Mouse (Mus musculus) stomach, postnatal 0 days (tissue): ENCODE data around the gene Drc3. TPM values are rescaled to one million over a fixed set of nuclear protein-coding genes. Genes with fewer than 3 reads are reported as not detected.
"Not testable (repeated sequence)": the region's sequence is repeated elsewhere in the genome, so short reads cannot be mapped to it uniquely, and the experiment has no call there.

Source experiments
- ATAC-seq: fragments of 200-750 bp; cut with Nextera tagmentation; 2 replicates; pipeline ENCODE4 v1.8.0; 2017; ENCODE audit not compliant: low FRiP score, low TSS enrichment
- DNase-seq: peaks from one replicate; pipeline ENCODE4 v3.0.0-alpha.2; 2016; ENCODE audit warnings: low spot score
- H3K27ac ChIP-seq: fragments of 300-500 bp; sonication (generic); replicated peaks from 2 replicates; pipeline ENCODE4 v1.5.1; 2014; ENCODE audit warnings: mild to moderate bottlenecking, control low read depth
- H3K27me3 ChIP-seq: fragments of 300-500 bp; sonication (generic); 2 replicates; pipeline ENCODE4 v1.6.1; 2014; ENCODE audit warnings: low read length; ENCODE audit not compliant: control insufficient read depth, insufficient read depth
- H3K36me3 ChIP-seq: fragments of 300-500 bp; sonication (generic); 2 replicates; pipeline ENCODE4 v1.6.1; 2014; ENCODE audit warnings: low read length, mixed read lengths; ENCODE audit not compliant: control insufficient read depth, insufficient read depth
- H3K4me1 ChIP-seq: fragments of 300-500 bp; sonication (generic); replicated peaks from 2 replicates; pipeline ENCODE4 v1.6.1; 2014; ENCODE audit warnings: antibody characterized with exemption; ENCODE audit not compliant: control insufficient read depth, insufficient read depth
- H3K4me2 ChIP-seq: fragments of 300-500 bp; sonication (generic); replicated peaks from 2 replicates; pipeline ENCODE4 v1.6.1; 2014; ENCODE audit warnings: low read depth, mild to moderate bottlenecking, control low read depth, moderate library complexity
- H3K4me3 ChIP-seq: fragments of 300-500 bp; sonication (generic); 2 replicates; pipeline ENCODE4 v1.5.1; 2014; ENCODE audit warnings: low read depth, low read length, control low read depth
- H3K9ac ChIP-seq: fragments of 300-500 bp; sonication (generic); 2 replicates; pipeline ENCODE4 v1.6.1; 2014; ENCODE audit warnings: mild to moderate bottlenecking, low read length, control low read depth, mixed read lengths
- H3K9me3 ChIP-seq: fragments of 300-500 bp; sonication (generic); 2 replicates; pipeline ENCODE4 v1.6.1; 2016; ENCODE audit warnings: low read length; ENCODE audit not compliant: control insufficient read depth
- CTCF ChIP-seq: IDR thresholded peaks from 2 replicates; pipeline ENCODE4 v1.5.1; 2016; ENCODE audit warnings: antibody characterized with exemption, low read depth, mild to moderate bottlenecking, moderate library complexity
- EP300 ChIP-seq: optimal IDR thresholded peaks from 2 replicates; pipeline ENCODE3; 2016; ENCODE audit warnings: antibody characterized with exemption
- WGBS: fragments of 180-500 bp; shearing (Covaris S2); extraction: QIAGEN DNeasy Blood & Tissue Kit; methylation state at CpG from one replicate; pipeline ENCODE4 v1.1.7; 2014; 5-methylcytosine and 5-hydroxymethylcytosine counted together
- polyA plus RNA-seq: library from polyadenylated mRNA; unstranded; fragments of >200 nt; fragmentation: Nextera tagmentation; extraction: Ambion mirVana; gene quantifications from 2 replicates; pipeline ENCODE4 v1.2.1, GENCODE M21; 2015

Gene Drc3
- polyA plus RNA-seq, 1 experiment from 2014 or later: 0.93 TPM

DNA sequence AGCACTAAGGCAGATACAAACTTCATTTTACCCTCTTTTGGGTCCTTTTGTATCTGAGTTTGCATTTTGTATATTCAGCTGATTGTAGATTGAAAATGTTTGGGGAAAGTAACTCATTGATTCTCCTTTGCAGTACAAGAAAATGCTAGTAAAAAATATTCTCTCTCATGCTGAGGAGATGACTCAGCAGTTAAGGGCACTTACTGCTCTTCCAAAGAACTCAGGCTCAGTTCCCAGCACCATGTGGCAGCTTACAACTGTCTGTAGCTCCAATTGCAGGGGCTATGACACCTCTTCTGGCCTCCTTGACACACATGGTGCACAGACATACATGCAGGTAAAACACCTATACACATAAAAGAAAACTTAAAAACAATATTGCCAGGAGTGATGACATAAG, 80.4 kb downstream of the Drc3 start:
- Histone ChIP-seq H3K27ac (no peak overlapping the region), H3K9ac (no peak overlapping the region), H3K36me3 (peaks cover 18% of the 10 kb centered on the region), H3K27me3 (no peaks in the 10 kb centered on the region), H3K9me3 (no peaks in the 10 kb centered on the region), H3K4me2 (no peak overlapping the region), H3K4me1 (no peaks in the 10 kb centered on the region), H3K4me3 (no peak overlapping the region)
- no peak for ATAC-seq
- no peak for DNase-seq
- TF ChIP-seq EP300 (no peak), CTCF (no peak)

GRCm38 (mm10) chr11:60435133-60435532, 82.0 kb downstream of the Drc3 start:
- H3K27ac ChIP-seq: no peak overlapping the region
- H3K4me3 ChIP-seq: no peak overlapping the region
- H3K4me1 ChIP-seq: no peaks in the 10 kb centered on the region
- no peak overlapping the region for H3K4me2 ChIP-seq
- TF ChIP-seq EP300 (no peak), CTCF (no peak)
- WGBS: 96% methylated on average over 1 of the region's 1 CpGs
- no peak for DNase-seq
- peaks cover 18% of the 10 kb centered on the region for H3K36me3 ChIP-seq
- no peaks in the 10 kb centered on the region for H3K9me3 ChIP-seq
- ATAC-seq: no peak
- no peak overlapping the region for H3K9ac ChIP-seq
- H3K27me3 ChIP-seq: no peaks in the 10 kb centered on the region

DNA sequence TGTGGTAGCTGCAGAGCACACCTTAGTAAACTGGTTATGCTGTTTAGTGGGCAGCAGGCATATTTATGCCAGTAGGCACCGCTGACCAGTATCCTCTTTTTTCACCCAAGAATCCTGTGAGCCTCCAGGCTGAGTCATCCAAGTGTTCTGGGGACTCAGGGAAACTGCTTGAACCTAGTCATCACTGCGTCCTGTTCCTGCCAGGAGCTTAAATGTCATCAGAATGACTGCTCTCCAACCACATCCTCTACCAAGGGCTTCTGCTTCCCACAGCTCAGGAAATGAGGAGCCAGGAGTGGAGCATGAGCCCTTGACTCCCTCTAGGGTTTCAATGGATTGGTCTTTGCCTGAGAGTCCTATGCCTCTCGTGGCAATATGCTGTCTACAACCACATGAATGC, 83.5 kb downstream of the Drc3 start:
- no peak overlapping the region for H3K4me2 ChIP-seq
- ATAC-seq (no peak), DNase-seq (no peak)
- H3K36me3 ChIP-seq: peaks cover 23% of the 10 kb centered on the region
- TF ChIP-seq CTCF: no peak
- no peak for TF ChIP-seq EP300
- no peaks in the 10 kb centered on the region for H3K4me1 ChIP-seq
- H3K27ac ChIP-seq: no peak overlapping the region
- H3K4me3 ChIP-seq: no peak overlapping the region
- no peak overlapping the region for H3K9ac ChIP-seq
- H3K9me3 ChIP-seq: no peaks in the 10 kb centered on the region
- no peaks in the 10 kb centered on the region for H3K27me3 ChIP-seq
- WGBS: 87% methylated on average over 3 of the region's 3 CpGs

GRCm38 (mm10) chr11:60439621-60440020, 86.5 kb downstream of the Drc3 start:
- H3K27me3 ChIP-seq, H3K4me1 ChIP-seq, ATAC-seq, H3K4me2 ChIP-seq, H3K9ac ChIP-seq, H3K27ac ChIP-seq, DNase-seq, H3K4me3 ChIP-seq, H3K9me3 ChIP-seq: not testable (repeated sequence)
- WGBS: 24% methylated on average over 1 of the region's 1 CpGs
- peaks cover 18% of the 10 kb centered on the region for H3K36me3 ChIP-seq

GRCm38 (mm10) chr11:60440176-60440575, 87.0 kb downstream of the Drc3 start:
- Histone ChIP-seq H3K4me3 (no peak overlapping the region), H3K36me3 (peaks cover 18% of the 10 kb centered on the region), H3K27ac (no peak overlapping the region), H3K4me2 (no peak overlapping the region), H3K27me3 (no peaks in the 10 kb centered on the region), H3K4me1 (no peaks in the 10 kb centered on the region), H3K9ac (no peak overlapping the region), H3K9me3 (no peaks in the 10 kb centered on the region)
- DNase-seq (no peak), ATAC-seq (no peak)
- TF ChIP-seq CTCF (no peak), EP300 (no peak)
- whole genome bisulfite sequencing: 43% methylated on average over 7 of the region's 7 CpGs

DNA sequence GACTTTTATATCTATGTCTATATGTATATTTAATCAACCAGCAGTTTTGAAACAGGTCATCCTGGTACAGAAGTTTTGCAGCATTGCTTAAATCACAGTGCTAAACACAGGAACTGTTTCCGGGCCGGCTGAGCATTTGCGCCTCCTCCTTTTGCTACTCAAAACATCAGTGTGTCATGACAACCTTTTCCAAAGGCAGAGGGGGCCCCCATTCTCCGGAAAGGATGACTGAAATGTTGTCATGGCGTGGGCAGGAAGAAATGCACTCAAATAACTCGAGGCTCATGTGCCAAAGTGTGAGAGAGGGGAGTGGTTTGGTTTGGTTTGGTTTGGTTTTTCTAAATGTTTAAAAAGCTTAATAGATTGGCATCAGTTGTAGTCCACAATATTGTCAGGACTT, 89.8 kb downstream of the Drc3 start:
- no peaks in the 10 kb centered on the region for H3K27me3 ChIP-seq
- TF ChIP-seq CTCF (no peak), EP300 (no peak)
- no peaks in the 10 kb centered on the region for H3K9me3 ChIP-seq
- H3K27ac ChIP-seq: no peak overlapping the region
- H3K36me3 ChIP-seq: peaks cover 13% of the 10 kb centered on the region
- no peak for ATAC-seq
- H3K4me2 ChIP-seq: no peak overlapping the region
- H3K4me3 ChIP-seq: no peak overlapping the region
- whole genome bisulfite sequencing: 89% methylated on average over 6 of the region's 6 CpGs
- DNase-seq: no peak
- no peak overlapping the region for H3K9ac ChIP-seq
- H3K4me1 ChIP-seq: no peaks in the 10 kb centered on the region

Other genes with a start within 250 kb of the Drc3 start
- gene Rai1, start 248.3 kb upstream of the Drc3 start, polyA plus RNA-seq: 10.6 and 10.7 TPM in 2 replicates
- 44.7 and 47.9 TPM in 2 replicates for gene Srebf1, start 130.7 kb upstream of the Drc3 start, polyA plus RNA-seq
- 15.9 and 19.4 TPM in 2 replicates for gene Tom1l2, start 424 bp upstream of the Drc3 start, polyA plus RNA-seq
- 10.9 and 12.0 TPM in 2 replicates for gene Gid4, start 63.8 kb downstream of the Drc3 start, polyA plus RNA-seq
- gene Atpaf2, start 65.1 kb downstream of the Drc3 start, polyA plus RNA-seq: 30.5 and 30.7 TPM in 2 replicates
- gene Drg2, start 101.3 kb downstream of the Drc3 start, polyA plus RNA-seq: 47.2 and 50.2 TPM in 2 replicates
- 0.02 and 0.08 TPM in 2 replicates for gene Myo15, start 116.0 kb downstream of the Drc3 start, polyA plus RNA-seq
- gene Alkbh5, start 183.1 kb downstream of the Drc3 start, polyA plus RNA-seq: 25.7 and 26.3 TPM in 2 replicates